Mouse (Mus musculus) liver (tissue): ENCODE measurements around the gene Akt2.

ENCODE experiments used
- DNase-seq: peaks from one replicate; pipeline ENCODE4 v3.0.0-alpha.2; 2020; ENCODE audit warnings: mixed read lengths

Akt2 gene

DNA sequence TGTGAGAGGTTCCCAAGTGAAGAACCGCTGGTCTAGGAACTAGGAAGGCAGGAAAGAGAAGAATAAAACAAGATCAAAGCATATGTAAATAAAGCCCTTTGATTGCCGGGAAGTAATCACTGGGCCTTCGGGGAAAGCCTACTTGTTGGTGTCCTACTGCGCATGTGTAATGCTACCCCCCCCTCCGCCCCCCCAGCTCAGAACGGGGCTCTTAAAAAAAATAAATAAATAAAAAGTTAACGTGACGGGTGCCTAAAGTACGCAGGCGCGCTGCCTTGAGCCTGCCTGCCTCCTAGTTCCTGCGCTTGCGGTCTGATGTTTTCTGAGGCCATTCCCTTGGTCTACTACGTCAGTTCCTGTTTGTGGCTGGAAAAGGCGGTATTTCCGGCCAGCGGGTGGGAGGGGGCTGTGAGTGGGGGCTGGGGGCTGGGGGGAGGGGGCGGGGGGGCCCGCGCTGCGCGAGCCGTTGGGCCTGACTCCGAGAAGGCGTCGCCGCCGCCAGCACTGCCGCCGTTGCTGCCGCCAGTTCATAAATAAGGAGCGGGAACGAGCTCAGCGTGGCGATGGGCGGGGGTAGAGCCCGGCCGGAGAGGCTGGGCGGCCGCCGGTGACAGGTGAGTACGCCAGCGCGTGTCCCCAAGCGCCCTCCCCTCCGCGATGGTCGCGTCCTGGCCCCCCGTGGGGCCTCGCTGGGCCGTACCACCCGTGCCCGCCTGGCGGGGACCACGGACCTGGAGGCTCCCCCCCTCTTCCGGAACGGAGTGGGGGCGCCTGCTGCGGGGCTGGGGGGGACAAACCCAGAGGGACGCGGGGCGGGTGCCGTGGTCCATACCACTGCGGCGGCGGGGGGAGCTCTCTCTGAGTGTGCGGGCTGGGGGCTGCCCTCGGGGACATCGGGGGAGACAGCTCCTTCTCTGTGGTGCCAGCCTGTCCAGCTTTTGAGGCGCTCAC, at the start of gene Akt2:
Gene Akt2, plus strand, starts transcription at position 287 of the 951 bp plus-strand sequence.
- peak; percentile 89 for DNase-seq

DNA sequence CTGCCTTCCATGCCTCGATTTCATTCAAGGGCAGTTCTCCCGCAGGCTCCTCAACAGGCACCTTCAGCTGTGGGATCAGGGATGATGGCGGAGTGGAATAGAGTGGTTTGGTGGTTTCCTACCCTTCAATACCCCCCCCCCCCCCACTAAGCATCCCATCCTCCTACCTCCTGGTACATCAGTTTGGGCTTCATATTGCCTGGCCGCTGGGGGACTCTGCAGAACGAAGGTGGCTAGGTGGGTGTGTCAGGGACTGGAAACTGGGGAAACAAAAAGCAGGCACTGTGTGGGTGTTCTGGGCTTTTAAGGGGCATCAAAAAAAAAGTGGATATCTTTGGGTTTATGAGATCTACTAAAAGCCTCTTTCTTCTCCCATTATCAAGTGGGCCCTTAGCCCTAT, 49.4 kb upstream of the Akt2 start:
- DNase-seq: no peak

DNA sequence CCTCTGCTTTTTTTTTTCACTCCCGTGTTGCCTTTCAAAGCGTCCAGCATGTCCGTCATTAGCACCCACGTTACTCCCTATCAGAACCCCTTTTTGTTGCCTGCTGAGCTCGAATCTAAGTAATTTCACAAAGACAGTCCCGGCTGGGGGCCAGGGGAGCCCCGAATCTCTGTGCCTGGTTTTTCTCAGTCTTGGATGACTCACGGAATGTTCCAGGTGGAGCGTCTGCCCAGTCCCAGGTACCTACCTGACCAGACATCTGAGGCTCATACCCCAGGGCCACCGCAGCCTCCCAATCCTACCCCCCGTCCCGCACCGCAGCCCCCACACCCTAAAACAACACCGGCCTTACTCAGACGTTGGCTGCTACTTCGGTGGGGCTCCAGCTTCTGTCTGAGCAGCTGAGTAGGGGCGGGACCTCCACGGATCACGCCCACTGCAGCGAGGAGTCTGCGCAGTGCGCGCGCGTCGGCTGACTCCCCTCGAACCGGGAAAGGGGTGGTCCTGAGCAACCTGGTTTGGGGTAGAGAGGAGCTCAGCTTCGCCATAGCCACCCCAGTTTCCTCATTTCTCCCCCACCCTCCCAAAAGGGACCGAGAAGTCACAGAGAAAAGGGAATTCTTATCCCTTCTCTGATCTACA, 48.8 kb upstream of the Akt2 start:
- peak; percentile 90 for DNase-seq

DNA sequence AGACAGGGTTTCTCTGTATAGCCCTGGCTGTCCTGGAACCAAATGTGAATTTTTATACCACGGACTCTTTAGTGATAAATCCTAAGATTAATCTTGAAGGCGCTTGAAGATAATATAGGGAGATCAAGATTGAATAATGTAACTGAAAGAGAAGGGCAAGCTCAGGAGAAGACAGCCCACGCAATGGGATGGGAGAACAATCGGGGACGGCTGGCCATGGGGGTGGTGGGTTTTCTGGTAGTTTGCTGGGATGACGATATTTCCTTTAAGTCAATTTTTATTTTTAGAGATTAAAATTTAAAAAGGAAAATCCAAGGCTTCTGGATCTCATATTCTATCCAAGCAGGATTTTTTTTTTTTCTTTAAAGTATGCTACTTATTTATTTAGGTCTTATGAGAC, 48.3 kb upstream of the Akt2 start:
- DNase-seq: no peak

GRCm38 (mm10) chr7:27543851-27544250, 47.5 kb upstream of the Akt2 start:
- DNase-seq: no peak

- no peak for DNase-seq
Observed at GRCm38 (mm10) chr7:27544675-27545370, 46.5 kb upstream of the Akt2 start.

DNA sequence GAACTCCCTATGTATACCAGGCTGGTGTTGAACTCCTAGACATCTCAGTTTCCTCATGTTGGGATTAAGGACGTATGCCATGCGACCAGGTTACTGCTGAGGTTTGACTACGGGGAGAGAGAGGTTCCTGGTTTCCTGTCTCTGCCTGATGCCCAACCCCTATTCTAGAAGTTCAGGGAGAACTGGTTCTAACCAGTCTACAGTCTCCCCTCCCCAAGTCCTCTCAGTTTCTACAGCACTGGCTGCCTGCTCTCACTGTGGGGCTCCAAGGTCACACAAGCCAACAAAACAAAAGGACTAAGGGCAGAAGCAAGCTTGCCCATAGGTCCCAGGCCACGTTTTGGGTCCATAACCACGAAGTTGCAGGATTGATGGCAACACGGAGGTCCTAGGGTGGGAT, 41.8 kb upstream of the Akt2 start:
- DNase-seq: no peak

- DNase-seq: no peak
Observed at GRCm38 (mm10) chr7:27552070-27552469, 39.3 kb upstream of the Akt2 start.

GRCm38 (mm10) chr7:27552931-27553513, 38.3 kb upstream of the Akt2 start, which contains the start of the genes Pld3 and 2310022A10Rik:
Gene Pld3, minus strand, starts transcription at chr7:27553218.
Gene 2310022A10Rik, plus strand, starts transcription at chr7:27553233.
- DNase-seq: peak; percentile 97

- no peak for DNase-seq
Observed at GRCm38 (mm10) chr7:27560291-27560887, 31.0 kb upstream of the Akt2 start.

DNA sequence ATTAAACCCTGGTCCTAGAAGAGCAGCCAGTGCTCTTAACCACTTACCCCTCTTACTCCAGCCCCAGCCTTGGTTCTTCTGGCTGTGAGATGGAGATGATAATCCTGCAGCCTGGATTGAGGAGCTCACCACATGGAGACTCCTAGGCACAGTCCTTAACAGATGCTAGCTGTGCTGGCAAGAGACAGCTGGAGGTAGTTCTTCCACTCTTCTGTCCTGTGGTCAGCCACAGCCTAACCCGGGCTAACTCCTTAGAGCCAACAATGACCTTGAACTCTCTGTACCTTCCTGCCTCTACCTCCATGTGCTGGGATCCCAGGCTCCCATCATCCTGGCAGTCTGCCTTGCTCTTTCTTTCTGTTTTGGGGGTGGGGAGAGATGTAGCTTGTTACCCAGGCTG, 30.4 kb upstream of the Akt2 start:
- DNase-seq: no peak

DNA sequence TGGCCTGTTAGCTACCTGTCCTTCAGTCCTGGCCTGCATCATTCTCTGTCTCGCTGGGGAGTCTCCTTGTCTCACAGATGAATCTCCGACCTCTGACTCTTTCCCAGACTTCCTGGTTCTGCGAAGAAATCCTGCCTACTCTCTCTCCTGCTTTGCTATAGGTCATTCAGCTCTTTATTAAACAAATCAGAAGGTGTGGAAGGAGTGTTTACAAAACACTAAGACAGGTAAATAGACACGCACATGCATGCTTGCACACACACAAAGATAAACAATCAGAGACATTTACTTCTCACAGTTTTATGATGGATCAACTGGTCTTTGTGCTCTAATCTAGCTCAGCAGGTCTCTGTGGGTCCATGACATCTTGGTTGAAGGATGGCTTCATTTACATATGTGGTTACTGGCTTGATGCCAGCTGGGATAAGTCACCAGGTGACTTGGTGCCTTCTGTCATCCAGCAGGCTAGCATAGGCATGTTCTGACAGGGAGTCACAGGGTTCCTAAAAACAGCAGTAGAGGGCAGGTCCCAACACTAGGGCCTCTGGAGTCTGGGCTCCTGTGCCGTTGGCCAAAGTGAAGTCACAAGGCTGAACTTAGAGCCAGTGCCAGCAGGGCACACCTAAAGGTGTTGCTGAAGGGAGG, 21.6 kb upstream of the Akt2 start:
- DNase-seq: no peak

DNA sequence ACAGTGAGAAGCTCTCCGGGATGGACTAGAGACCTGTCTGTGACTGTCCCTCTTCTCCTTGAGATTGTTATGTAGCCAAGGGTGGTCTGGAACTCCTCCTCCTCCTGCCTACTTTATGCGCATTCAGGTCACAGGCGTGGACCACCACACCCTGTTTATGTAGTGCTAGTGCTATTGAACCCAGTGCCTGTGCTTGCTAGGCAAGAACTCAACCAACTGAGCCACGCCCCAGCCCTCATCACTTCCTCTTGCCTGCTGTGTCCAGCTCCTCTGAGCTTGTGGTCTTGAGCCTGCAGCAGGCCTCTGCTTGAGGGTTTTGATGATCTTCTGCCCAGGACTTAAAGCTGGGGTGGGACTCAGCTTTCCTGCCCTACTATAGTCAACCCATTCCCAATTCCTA, 19.2 kb upstream of the Akt2 start:
- DNase-seq: no peak

GRCm38 (mm10) chr7:27574124-27574880, 17.1 kb upstream of the Akt2 start:
- no peak for DNase-seq

- DNase-seq: peak; percentile 52
Observed at GRCm38 (mm10) chr7:27576914-27577313, 14.4 kb upstream of the Akt2 start.

- no peak for DNase-seq
Observed at GRCm38 (mm10) chr7:27577589-27577988, 13.8 kb upstream of the Akt2 start.

DNA sequence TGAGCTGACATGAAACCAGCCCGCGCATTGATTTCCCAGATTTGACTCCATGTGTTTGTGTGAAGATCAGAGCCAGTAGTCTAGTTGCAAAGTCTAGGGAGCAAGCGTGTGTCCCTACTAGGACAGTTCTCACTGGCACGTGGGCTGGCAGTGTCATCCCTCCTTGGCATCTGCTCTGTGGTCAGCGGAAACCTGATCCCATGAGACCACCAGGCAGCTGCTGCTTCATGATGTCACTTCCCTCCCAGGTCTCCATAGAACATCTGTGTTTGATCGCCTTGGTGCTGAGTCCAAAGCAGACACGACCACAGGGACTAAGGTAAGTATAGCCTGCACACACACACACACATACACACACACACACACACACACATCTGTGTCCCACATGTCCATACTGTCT, 12.9 kb upstream of the Akt2 start:
- DNase-seq: no peak

- no peak for DNase-seq
Observed at GRCm38 (mm10) chr7:27580380-27581174, 10.8 kb upstream of the Akt2 start.

DNA sequence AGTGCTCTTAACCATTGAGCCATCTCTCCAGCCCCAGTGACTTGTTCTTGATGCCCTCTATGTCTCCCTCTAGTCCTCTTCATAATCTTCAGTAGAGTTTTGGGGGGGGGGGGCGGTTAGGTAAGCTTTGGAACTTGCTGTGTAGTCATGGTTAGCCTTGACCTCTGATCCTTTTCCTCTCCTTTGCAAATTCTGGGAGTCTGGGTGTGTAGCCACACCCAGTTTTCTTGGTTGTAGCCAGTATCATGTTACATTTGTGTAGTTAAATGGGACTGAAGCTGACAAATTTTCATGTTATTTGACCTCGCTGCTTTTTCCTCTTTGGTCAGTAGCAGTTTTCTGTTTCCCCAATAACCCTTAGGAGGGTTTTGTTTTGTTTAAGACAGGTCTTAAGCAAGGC, 4.5 kb upstream of the Akt2 start:
- no peak for DNase-seq

- DNase-seq: no peak
Observed at GRCm38 (mm10) chr7:27587741-27588140, 3.6 kb upstream of the Akt2 start.
